Mouse (Mus musculus): ENCODE measurements at regions not wholly inside any gene's neighbourhood (a gene's known extent, or its start where the extent isn't known, plus 50 kb on each side); places are given as distances from the start of the nearest gene placed in this dataset.

- DNase-seq, result no peak
- WGBS, result 91% methylated on average over 4 of the region's 4 CpGs
- Histone ChIP-seq H3K9me3 (ENCODE audit: low read depth, low read length) (no peaks in the 10 kb centered on the region), H3K4me2 (no peak overlapping the region), H3K27ac (ENCODE audit: low read depth) (no peak overlapping the region), H3K27me3 (ENCODE audit: insufficient read depth, low read length) (no peaks in the 10 kb centered on the region), H3K4me3 (ENCODE audit: low read depth, low read length) (no peak overlapping the region), H3K4me1 (ENCODE audit: insufficient read depth) (no peaks in the 10 kb centered on the region), H3K9ac (no peak overlapping the region), H3K36me3 (ENCODE audit: insufficient read depth) (no peaks in the 10 kb centered on the region)
- no peak for ATAC-seq (ENCODE audit: insufficient read depth)
- no peak for TF ChIP-seq CTCF (IDR thresholded peaks at IDR 0.05; ENCODE audit: low read depth)
Measured at GRCm38 (mm10) chr3:147117609-147118008, 265.4 kb downstream of the Ttll7 start.

- ATAC-seq (ENCODE audit: insufficient read depth) (no peak), DNase-seq (no peak)
- no peak overlapping the region for H3K4me2 ChIP-seq
- H3K27ac ChIP-seq (ENCODE audit: low read depth), result no peak overlapping the region
- H3K36me3 ChIP-seq (ENCODE audit: insufficient read depth), result no peaks in the 10 kb centered on the region
- H3K27me3 ChIP-seq (ENCODE audit: insufficient read depth, low read length), result no peaks in the 10 kb centered on the region
- H3K4me1 ChIP-seq (ENCODE audit: insufficient read depth), result no peaks in the 10 kb centered on the region
- H3K4me3 ChIP-seq (ENCODE audit: low read depth, low read length), result no peak overlapping the region
- WGBS, result 40% methylated on average over 5 of the region's 5 CpGs
- no peaks in the 10 kb centered on the region for H3K9me3 ChIP-seq (ENCODE audit: low read depth, low read length)
- TF ChIP-seq CTCF (IDR thresholded peaks at IDR 0.05; ENCODE audit: low read depth), result no peak
- no peak overlapping the region for H3K9ac ChIP-seq
Measured at GRCm38 (mm10) chr3:147118092-147118491, 265.9 kb downstream of the Ttll7 start.

GRCm38 (mm10) chr3:147118622-147119021, 266.5 kb downstream of the Ttll7 start:
- Histone ChIP-seq H3K9ac (no peak overlapping the region), H3K4me2 (no peak overlapping the region), H3K27me3 (ENCODE audit: insufficient read depth, low read length) (no peaks in the 10 kb centered on the region), H3K4me1 (ENCODE audit: insufficient read depth) (no peaks in the 10 kb centered on the region), H3K9me3 (ENCODE audit: low read depth, low read length) (no peaks in the 10 kb centered on the region), H3K36me3 (ENCODE audit: insufficient read depth) (no peaks in the 10 kb centered on the region), H3K27ac (ENCODE audit: low read depth) (no peak overlapping the region), H3K4me3 (ENCODE audit: low read depth, low read length) (no peak overlapping the region)
- 85% methylated on average over 6 of the region's 6 CpGs for WGBS
- no peak for DNase-seq
- ATAC-seq (ENCODE audit: insufficient read depth), result no peak
- TF ChIP-seq CTCF (IDR thresholded peaks at IDR 0.05; ENCODE audit: low read depth), result no peak

GRCm38 (mm10) chr3:147121826-147122225, 269.7 kb downstream of the Ttll7 start:
- 70% methylated on average over 6 of the region's 6 CpGs for WGBS
- no peak for TF ChIP-seq CTCF (IDR thresholded peaks at IDR 0.05; ENCODE audit: low read depth)

DNA sequence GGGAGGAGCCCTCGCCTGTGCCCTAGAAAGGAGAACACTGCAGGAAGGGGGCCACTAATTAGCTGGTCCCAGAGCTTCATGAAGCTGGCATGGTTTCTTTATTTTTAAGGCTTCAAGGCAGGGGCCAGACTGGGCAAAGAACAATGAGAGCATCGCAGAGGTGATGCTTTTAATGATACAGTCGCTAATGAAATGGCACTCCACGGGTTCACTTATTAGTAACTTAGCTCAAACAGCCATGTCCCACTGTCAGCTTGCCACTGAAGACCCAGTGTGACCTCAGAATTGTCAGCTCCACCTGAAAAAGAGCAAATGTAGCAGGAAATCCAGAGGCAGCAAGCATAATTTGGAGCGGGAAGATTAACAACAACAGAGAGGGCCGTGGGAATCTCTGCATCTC, 275.6 kb downstream of the Ttll7 start:
- H3K36me3 ChIP-seq (ENCODE audit: insufficient read depth), result no peaks in the 10 kb centered on the region
- H3K9me3 ChIP-seq (ENCODE audit: low read depth, low read length), result no peaks in the 10 kb centered on the region
- H3K4me3 ChIP-seq (ENCODE audit: low read depth, low read length), result no peak overlapping the region
- H3K4me1 ChIP-seq (ENCODE audit: insufficient read depth), result no peaks in the 10 kb centered on the region
- TF ChIP-seq CTCF (IDR thresholded peaks at IDR 0.05; ENCODE audit: low read depth), result no peak
- no peak for ATAC-seq (ENCODE audit: insufficient read depth)
- WGBS, result 69% methylated on average over 6 of the region's 6 CpGs
- no peak overlapping the region for H3K27ac ChIP-seq (ENCODE audit: low read depth)
- H3K9ac ChIP-seq, result no peak overlapping the region
- no peaks in the 10 kb centered on the region for H3K27me3 ChIP-seq (ENCODE audit: insufficient read depth, low read length)
- no peak for DNase-seq
- no peak overlapping the region for H3K4me2 ChIP-seq

More at GRCm38 (mm10) chr3:147121826-147122225, 269.7 kb downstream of the Ttll7 start:
- DNase-seq (no peak), ATAC-seq (ENCODE audit: insufficient read depth) (no peak)
- Histone ChIP-seq H3K4me3 (ENCODE audit: low read depth, low read length) (no peak overlapping the region), H3K9me3 (ENCODE audit: low read depth, low read length) (no peaks in the 10 kb centered on the region), H3K9ac (no peak overlapping the region), H3K27ac (ENCODE audit: low read depth) (no peak overlapping the region), H3K27me3 (ENCODE audit: insufficient read depth, low read length) (no peaks in the 10 kb centered on the region), H3K36me3 (ENCODE audit: insufficient read depth) (no peaks in the 10 kb centered on the region), H3K4me2 (no peak overlapping the region), H3K4me1 (ENCODE audit: insufficient read depth) (no peaks in the 10 kb centered on the region)

GRCm38 (mm10) chr3:147132830-147133229, 280.7 kb downstream of the Ttll7 start:
- no peak for ATAC-seq (ENCODE audit: insufficient read depth)
- Histone ChIP-seq H3K27me3 (ENCODE audit: insufficient read depth, low read length) (no peaks in the 10 kb centered on the region), H3K4me3 (ENCODE audit: low read depth, low read length) (no peak overlapping the region), H3K9ac (no peak overlapping the region), H3K9me3 (ENCODE audit: low read depth, low read length) (no peaks in the 10 kb centered on the region), H3K36me3 (ENCODE audit: insufficient read depth) (no peaks in the 10 kb centered on the region), H3K4me1 (ENCODE audit: insufficient read depth) (no peaks in the 10 kb centered on the region), H3K4me2 (no peak overlapping the region), H3K27ac (ENCODE audit: low read depth) (no peak overlapping the region)
- TF ChIP-seq CTCF (IDR thresholded peaks at IDR 0.05; ENCODE audit: low read depth), result no peak
- DNase-seq, result no peak
- WGBS, result 85% methylated on average over 13 of the region's 13 CpGs

GRCm38 (mm10) chr3:147133408-147133807, 281.2 kb downstream of the Ttll7 start:
- ATAC-seq (ENCODE audit: insufficient read depth) (no peak), DNase-seq (no peak)
- Histone ChIP-seq H3K4me3 (ENCODE audit: low read depth, low read length) (no peak overlapping the region), H3K27ac (ENCODE audit: low read depth) (no peak overlapping the region), H3K4me1 (ENCODE audit: insufficient read depth) (no peaks in the 10 kb centered on the region), H3K9me3 (ENCODE audit: low read depth, low read length) (no peaks in the 10 kb centered on the region), H3K27me3 (ENCODE audit: insufficient read depth, low read length) (no peaks in the 10 kb centered on the region), H3K4me2 (no peak overlapping the region), H3K9ac (no peak overlapping the region), H3K36me3 (ENCODE audit: insufficient read depth) (no peaks in the 10 kb centered on the region)
- WGBS, result 84% methylated on average over 13 of the region's 13 CpGs
- no peak for TF ChIP-seq CTCF (IDR thresholded peaks at IDR 0.05; ENCODE audit: low read depth)

DNA sequence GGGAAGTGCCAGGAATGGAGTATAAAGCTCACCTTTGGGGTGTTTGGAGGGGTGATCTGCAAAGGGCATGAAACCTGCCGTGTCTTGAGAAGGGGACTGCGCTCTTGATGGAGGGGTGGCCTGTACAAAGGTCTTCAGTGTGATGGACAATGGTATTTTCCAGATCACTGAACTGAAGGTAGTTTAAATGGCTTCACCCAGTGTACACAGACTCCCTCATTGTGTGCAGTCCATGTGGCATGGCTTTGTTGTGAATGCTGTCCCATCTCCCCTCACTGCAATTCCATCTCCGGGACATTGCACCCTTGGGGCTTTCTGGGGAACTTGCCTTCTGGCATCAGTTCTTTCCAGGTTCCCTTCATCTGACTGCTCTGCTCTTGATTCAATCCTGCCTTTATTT, 288.2 kb downstream of the Ttll7 start:
- Histone ChIP-seq H3K4me3 (ENCODE audit: low read depth, low read length) (no peak overlapping the region), H3K9me3 (ENCODE audit: low read depth, low read length) (no peaks in the 10 kb centered on the region), H3K27me3 (ENCODE audit: insufficient read depth, low read length) (no peaks in the 10 kb centered on the region), H3K36me3 (ENCODE audit: insufficient read depth) (no peaks in the 10 kb centered on the region), H3K4me2 (no peak overlapping the region), H3K27ac (ENCODE audit: low read depth) (no peak overlapping the region), H3K9ac (no peak overlapping the region), H3K4me1 (ENCODE audit: insufficient read depth) (no peaks in the 10 kb centered on the region)
- DNase-seq, result no peak
- no peak for TF ChIP-seq CTCF (IDR thresholded peaks at IDR 0.05; ENCODE audit: low read depth)
- 90% methylated on average over 3 of the region's 3 CpGs for WGBS
- ATAC-seq (ENCODE audit: insufficient read depth), result no peak

All from lung, embryonic 14.5 days (tissue).